Mouse (Mus musculus): ENCODE measurements around the gene Tmem185b. TPM values are rescaled to one million over a fixed set of nuclear protein-coding genes. Genes with fewer than 3 reads are reported as not detected.

The Tmem185b gene
- polyA plus RNA-seq, 1 experiment from 2014 or later: 27.1 TPM

DNA sequence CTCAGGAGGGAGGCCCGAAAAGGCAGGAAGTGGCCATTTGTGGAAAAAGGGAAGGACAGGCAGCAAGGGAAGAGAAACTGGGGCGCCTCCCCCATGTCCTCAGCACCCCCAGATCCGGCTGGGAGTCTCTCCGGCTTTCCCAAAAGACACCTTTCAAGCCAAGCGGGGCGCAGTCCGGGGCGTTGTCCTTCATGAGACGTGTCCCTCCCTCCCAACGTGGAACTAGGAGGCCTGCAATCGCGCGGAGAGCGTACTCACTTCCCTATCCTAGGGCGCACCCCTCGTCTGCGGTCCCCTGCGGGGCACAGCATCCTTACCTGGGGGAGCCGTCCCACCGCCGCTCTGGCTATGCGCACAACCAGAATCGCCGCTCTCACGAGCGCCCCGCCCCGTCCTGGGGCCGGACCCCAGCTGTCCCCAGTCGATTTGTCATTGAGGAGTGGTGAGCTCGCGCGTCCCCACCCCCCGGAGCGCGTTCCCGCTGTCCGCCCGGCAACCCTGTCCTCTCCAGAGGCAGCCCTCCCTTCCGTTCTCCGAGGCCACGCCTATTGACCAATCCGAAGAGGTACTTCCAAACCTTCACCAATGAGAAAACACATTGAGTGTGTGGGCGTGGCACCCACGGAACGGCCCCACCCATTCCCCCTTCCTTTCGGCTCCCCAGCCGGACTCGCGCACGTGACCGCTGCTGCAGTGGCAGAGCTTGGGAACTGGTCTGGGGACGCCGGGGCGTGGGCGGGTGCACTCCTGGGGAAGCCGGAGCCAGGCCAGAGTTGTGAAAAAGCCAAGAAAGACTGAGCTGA lies 21.5 kb upstream of the Tmem185b start, which contains the start of gene Ralb:
Ralb (minus strand) TSS at position 535 of the 803 bp plus-strand sequence.
- no peaks in the 10 kb centered on the region for H3K27me3 ChIP-seq
- no peaks in the 10 kb centered on the region for H3K9me3 ChIP-seq
- peak within 1 kb of the TSS; percentile 84 for H3K4me3 ChIP-seq
- peak within 1 kb of the TSS; percentile 81 for H3K27ac ChIP-seq
- peak; percentile 96 for ATAC-seq (ENCODE audit: insufficient number of reproducible peaks, low FRiP score, low TSS enrichment, low read depth)
- H3K4me1 ChIP-seq: peaks cover 27% of the 10 kb centered on the region
- H3K36me3 ChIP-seq: peaks cover 4% of the 10 kb centered on the region
- whole genome bisulfite sequencing: under 1% methylated on average over 56 of the region's 57 CpGs
- H3K9ac ChIP-seq: peak within 1 kb of the TSS; percentile 53
- peak within 1 kb of the TSS; percentile 72 for H3K4me2 ChIP-seq

DNA sequence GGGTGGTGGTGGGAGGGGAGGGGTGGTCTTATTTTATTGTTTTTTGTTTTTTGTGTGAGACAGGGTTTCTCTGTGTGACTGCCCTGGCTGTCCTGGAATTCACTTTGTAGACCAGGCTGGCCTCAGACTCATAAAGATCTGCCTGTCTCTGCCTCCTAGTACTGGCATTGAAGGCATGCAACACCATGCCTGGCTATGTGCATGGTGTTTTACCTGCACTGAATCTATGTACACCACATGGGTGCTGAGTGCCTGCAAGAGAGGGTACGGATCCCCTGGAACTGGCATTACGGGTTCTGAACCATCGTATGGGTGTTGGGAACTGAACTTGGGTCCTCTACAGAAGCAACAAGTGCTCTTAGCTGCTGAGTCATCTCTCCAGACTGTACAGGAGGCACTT lies 20.0 kb upstream of the Tmem185b start:
- 87% methylated on average over 3 of the region's 3 CpGs for WGBS
- Histone ChIP-seq H3K9ac (no peak overlapping the region), H3K36me3 (no peaks in the 10 kb centered on the region; the same call in 1 of the 2 replicates), H3K9me3 (no peaks in the 10 kb centered on the region), H3K27me3 (no peaks in the 10 kb centered on the region), H3K4me1 (peaks cover 32% of the 10 kb centered on the region), H3K4me2 (no peak overlapping the region), H3K4me3 (no peak overlapping the region), H3K27ac (no peak overlapping the region)
- ATAC-seq (ENCODE audit: insufficient number of reproducible peaks, low FRiP score, low TSS enrichment, low read depth): no peak

DNA sequence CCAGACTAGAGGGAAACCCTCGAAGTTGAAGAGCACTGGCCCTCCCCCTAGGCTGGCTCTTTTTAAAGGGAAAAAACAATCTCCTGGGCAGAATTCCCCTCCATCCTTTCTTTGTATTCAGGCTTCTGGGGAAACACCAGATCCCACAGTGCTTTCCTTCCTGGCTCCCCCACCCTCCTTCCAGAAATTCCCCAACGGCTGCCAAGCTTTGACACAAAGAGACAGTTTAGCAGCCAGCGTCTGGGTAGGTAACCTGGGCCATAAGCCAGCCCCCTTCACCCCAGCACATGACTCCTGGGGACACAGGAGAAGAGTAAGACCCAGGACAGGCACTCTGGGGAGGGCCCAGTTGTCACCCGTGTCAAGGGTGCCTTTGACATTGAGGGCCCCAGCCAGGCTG lies 17.4 kb upstream of the Tmem185b start:
- H3K9me3 ChIP-seq: no peaks in the 10 kb centered on the region

DNA sequence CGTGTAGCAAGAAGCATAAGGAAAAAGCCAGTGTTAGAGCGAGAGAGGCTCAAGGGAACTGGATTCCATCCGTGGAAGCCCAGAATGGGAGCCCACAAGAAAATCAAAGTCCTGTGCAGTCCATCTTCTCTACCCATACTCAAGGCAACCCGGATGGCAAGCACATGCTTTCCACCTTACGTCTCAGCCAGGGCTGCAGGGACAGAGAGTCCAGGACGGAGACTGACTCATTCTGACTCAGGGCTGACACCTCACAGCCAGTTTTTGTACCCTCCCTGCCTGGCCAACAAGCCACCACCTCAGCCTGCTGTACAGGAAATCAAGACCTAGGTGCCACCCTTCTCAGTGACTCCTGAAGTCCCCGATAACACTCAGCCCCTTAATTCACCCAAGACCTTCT lies 16.5 kb upstream of the Tmem185b start:
- Histone ChIP-seq H3K4me2 (no peak overlapping the region), H3K27me3 (no peaks in the 10 kb centered on the region), H3K36me3 (no peaks in the 10 kb centered on the region), H3K4me3 (no peak overlapping the region), H3K4me1 (peaks cover 17% of the 10 kb centered on the region), H3K9ac (no peak overlapping the region), H3K27ac (no peak overlapping the region), H3K9me3 (no peaks in the 10 kb centered on the region)
- no peak for ATAC-seq (ENCODE audit: insufficient number of reproducible peaks, low FRiP score, low TSS enrichment, low read depth)
- WGBS: 73% methylated on average over 7 of the region's 7 CpGs

More for the DNA sequence above, 17.4 kb upstream of the Tmem185b start:
- Histone ChIP-seq H3K27me3 (no peaks in the 10 kb centered on the region), H3K27ac (peak overlapping the region; percentile 47; the same call in 1 of the 2 replicates), H3K36me3 (no peaks in the 10 kb centered on the region), H3K9ac (no peak overlapping the region), H3K4me1 (peaks cover 21% of the 10 kb centered on the region), H3K4me3 (no peak overlapping the region), H3K4me2 (no peak overlapping the region)
- WGBS: 31% methylated on average over 4 of the region's 4 CpGs
- no peak for ATAC-seq (ENCODE audit: insufficient number of reproducible peaks, low FRiP score, low TSS enrichment, low read depth)

DNA sequence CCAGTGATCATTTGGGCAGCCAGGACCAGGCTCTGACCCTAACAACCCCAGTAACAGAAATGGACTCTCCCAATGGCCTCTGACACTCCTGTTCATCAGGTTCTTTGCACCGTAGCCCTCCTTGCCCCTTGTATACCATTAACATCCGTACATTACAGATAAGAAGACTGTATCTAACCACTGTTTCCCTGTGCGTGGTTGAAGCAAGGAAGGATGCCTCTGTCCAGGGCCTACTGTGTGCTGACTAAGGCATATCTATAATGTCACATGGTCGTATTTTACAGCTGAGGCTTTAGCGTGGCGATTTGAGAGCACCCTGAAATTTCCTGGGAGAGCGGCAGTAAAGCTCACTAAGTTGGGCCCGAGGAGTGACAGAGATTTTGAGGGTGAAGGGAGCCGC lies 15.6 kb upstream of the Tmem185b start:
- H3K27ac ChIP-seq: no peak overlapping the region
- H3K4me2 ChIP-seq: no peak overlapping the region
- H3K36me3 ChIP-seq: no peaks in the 10 kb centered on the region
- H3K27me3 ChIP-seq: no peaks in the 10 kb centered on the region
- no peak overlapping the region for H3K4me3 ChIP-seq
- peaks cover 11% of the 10 kb centered on the region; the same call in 1 of the 2 replicates for H3K4me1 ChIP-seq
- no peak overlapping the region for H3K9ac ChIP-seq
- 66% methylated on average over 9 of the region's 9 CpGs for WGBS
- no peak for ATAC-seq (ENCODE audit: insufficient number of reproducible peaks, low FRiP score, low TSS enrichment, low read depth)
- no peaks in the 10 kb centered on the region for H3K9me3 ChIP-seq

DNA sequence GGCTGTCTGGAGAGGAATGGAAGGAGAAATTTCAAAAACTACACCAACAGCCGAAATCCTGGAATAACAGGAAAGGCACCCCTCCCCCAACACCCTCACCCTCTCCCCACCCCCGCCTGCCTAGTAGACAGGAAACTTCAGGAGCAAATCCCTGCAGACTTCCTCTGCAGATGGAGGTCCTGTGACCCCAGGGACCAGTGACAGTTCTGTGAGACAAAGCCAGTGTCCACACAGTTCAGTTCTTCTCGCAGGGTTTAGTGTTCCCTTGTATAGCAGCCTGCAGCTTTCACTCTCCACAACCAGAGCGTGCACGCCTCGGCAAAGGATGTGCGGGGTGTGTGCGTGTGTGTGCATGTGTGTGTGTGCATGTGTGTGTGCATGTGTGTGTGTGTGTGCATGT lies 15.1 kb upstream of the Tmem185b start:
- 58% methylated on average over 8 of the region's 8 CpGs for WGBS
- Histone ChIP-seq H3K36me3 (no peaks in the 10 kb centered on the region), H3K27ac (no peak overlapping the region), H3K4me1 (peaks cover 11% of the 10 kb centered on the region; the same call in 1 of the 2 replicates), H3K4me2 (no peak overlapping the region), H3K9me3 (no peaks in the 10 kb centered on the region), H3K4me3 (no peak overlapping the region), H3K27me3 (no peaks in the 10 kb centered on the region), H3K9ac (no peak overlapping the region)
- ATAC-seq (ENCODE audit: insufficient number of reproducible peaks, low FRiP score, low TSS enrichment, low read depth): no peak

DNA sequence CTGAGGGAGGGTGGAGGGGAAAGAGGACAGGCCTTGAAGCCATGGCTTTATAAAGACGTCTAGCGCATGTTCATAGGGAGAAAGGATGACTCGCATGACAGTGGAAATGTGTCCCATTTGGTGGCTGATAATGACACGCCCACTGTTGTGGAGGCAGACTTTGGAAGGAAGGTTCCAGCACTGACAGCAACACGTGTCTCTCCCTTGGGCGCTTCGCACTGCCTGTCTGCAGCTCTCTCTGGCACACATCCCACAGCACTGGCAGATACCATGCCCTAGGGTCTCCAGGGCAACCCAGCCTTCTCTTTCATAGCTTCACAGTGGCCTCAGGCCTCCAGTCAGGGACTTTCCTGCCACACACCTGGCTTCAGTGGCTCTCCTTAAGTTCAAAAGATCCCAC lies 7.9 kb upstream of the Tmem185b start:
- WGBS: 73% methylated on average over 7 of the region's 7 CpGs
- Histone ChIP-seq H3K9me3 (no peaks in the 10 kb centered on the region), H3K4me1 (no peaks in the 10 kb centered on the region), H3K4me3 (no peak overlapping the region), H3K27me3 (no peaks in the 10 kb centered on the region), H3K4me2 (no peak overlapping the region), H3K36me3 (no peaks in the 10 kb centered on the region), H3K27ac (no peak overlapping the region), H3K9ac (no peak overlapping the region)
- ATAC-seq (ENCODE audit: insufficient number of reproducible peaks, low FRiP score, low TSS enrichment, low read depth): no peak

DNA sequence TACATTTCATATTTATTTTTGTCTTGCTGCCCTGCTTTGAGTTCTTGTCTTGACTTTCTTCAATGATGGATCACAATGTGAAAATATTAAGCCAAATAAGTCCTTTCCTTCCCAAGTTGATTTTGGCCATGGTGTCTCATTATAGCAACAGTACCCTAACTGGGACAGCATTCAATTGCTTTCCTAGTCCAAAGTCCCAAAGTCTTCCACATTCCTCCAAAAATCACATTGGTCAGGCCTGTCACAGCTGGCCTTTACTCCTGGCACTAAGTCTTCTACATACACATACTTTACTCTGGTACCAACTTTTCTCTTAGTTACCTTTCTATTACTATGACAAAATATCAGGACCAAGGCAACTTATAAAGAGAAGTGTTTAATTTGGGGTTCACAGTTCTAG lies 7.2 kb upstream of the Tmem185b start:
- H3K4me1 ChIP-seq: no peaks in the 10 kb centered on the region
- no peak overlapping the region for H3K9ac ChIP-seq
- H3K4me3 ChIP-seq: no peak overlapping the region
- no peak overlapping the region for H3K27ac ChIP-seq
- no peak overlapping the region for H3K4me2 ChIP-seq
- H3K27me3 ChIP-seq: no peaks in the 10 kb centered on the region
- no peaks in the 10 kb centered on the region for H3K36me3 ChIP-seq
- no peaks in the 10 kb centered on the region for H3K9me3 ChIP-seq
- no peak for ATAC-seq (ENCODE audit: insufficient number of reproducible peaks, low FRiP score, low TSS enrichment, low read depth)

DNA sequence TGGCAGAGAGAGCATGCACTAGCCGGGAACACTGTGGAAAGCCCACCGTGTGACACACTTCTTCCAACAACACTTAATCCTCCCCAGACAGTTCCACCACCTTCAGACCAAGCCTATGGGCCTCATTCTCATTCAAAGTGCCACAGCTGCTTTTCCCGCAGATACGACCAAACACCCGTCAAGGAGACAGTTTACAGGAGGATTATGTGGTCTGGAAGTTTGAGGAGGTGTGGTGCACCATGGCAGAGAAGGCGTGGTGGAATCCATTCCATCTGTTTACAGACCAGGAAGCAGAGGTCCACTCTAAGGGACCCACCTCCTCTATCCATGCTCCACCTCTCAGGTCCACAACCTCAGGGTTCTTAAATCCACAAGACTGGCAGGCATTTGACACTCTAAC lies 6.7 kb upstream of the Tmem185b start:
- H3K27ac ChIP-seq: no peak overlapping the region
- no peak overlapping the region for H3K4me3 ChIP-seq
- no peak for ATAC-seq (ENCODE audit: insufficient number of reproducible peaks, low FRiP score, low TSS enrichment, low read depth)
- H3K9me3 ChIP-seq: no peaks in the 10 kb centered on the region
- H3K9ac ChIP-seq: no peak overlapping the region
- no peaks in the 10 kb centered on the region for H3K36me3 ChIP-seq
- H3K27me3 ChIP-seq: no peaks in the 10 kb centered on the region
- WGBS: 58% methylated on average over 6 of the region's 6 CpGs
- no peaks in the 10 kb centered on the region for H3K4me1 ChIP-seq
- H3K4me2 ChIP-seq: no peak overlapping the region

DNA sequence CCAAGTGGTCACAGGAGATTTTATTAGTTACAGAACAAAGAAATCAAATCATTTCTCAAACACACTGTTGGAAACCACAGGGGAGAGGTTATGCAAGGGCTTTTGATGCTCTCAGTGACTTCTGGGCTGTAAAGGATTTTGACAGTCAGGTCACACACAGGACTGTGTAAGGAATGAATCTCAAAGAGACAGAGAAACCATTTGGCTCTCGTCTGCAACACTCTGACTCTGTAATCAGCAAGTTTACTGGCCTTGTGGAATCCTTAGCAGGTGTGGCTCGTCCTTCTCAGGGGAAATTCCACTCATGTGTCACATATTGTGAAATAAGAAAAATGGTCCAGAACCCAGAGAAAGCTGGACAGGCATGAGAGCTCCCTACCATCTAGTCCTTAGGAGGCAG lies 4.9 kb upstream of the Tmem185b start:
- no peaks in the 10 kb centered on the region for H3K27me3 ChIP-seq
- no peak overlapping the region for H3K9ac ChIP-seq
- H3K4me1 ChIP-seq: peaks cover 13% of the 10 kb centered on the region
- no peak overlapping the region for H3K4me2 ChIP-seq
- 34% methylated on average over 2 of the region's 2 CpGs for WGBS
- H3K4me3 ChIP-seq: no peak overlapping the region
- no peak overlapping the region for H3K27ac ChIP-seq
- ATAC-seq (ENCODE audit: insufficient number of reproducible peaks, low FRiP score, low TSS enrichment, low read depth): no peak
- no peaks in the 10 kb centered on the region for H3K36me3 ChIP-seq
- H3K9me3 ChIP-seq: no peaks in the 10 kb centered on the region

DNA sequence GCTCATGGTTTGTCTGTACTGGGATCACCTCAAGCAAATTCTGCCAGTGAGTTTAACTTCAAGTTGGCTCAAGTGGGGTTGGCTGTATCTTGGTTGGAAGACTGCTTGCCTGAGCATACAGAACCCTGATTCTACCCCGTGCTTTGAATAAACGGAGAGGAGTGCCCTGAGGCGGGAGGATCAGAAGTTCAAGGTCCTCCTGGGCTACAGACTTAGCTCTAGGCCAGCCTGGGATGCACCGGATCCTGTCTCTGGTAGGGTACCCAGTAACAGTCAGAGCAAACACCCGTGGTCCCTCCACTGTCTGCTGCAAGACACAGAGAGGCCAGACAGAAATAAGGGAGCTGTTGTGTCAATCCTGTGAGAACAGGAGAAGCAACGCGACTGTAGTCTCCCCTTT lies 4.3 kb upstream of the Tmem185b start:
- no peaks in the 10 kb centered on the region for H3K36me3 ChIP-seq
- no peak overlapping the region for H3K9ac ChIP-seq
- no peaks in the 10 kb centered on the region for H3K27me3 ChIP-seq
- no peak overlapping the region for H3K27ac ChIP-seq
- no peak for ATAC-seq (ENCODE audit: insufficient number of reproducible peaks, low FRiP score, low TSS enrichment, low read depth)
- H3K4me2 ChIP-seq: no peak overlapping the region
- H3K4me1 ChIP-seq: peaks cover 19% of the 10 kb centered on the region
- no peak overlapping the region for H3K4me3 ChIP-seq
- no peaks in the 10 kb centered on the region for H3K9me3 ChIP-seq
- 77% methylated on average over 7 of the region's 7 CpGs for WGBS

DNA sequence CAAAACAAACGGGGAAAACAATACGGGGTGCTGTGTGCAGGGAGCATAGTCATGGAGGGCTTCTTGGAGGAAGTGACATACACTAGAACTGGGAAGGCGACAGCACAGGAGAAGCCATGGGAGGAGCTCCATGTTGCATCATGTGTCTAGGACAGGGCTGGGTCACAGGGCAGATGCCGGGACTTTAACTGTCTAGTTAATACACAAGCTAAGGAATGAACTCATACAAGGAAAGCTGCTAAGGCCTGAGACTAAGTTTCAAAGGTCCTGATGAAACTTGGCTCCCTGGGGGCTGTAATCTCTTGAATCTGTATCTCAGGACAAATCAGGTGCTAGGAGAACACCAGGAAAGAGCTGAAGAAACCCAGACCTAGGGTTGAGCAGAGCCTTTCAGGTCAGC lies 3.2 kb upstream of the Tmem185b start:
- Histone ChIP-seq H3K27ac (no peak overlapping the region), H3K4me3 (no peak overlapping the region), H3K36me3 (peaks cover 10% of the 10 kb centered on the region), H3K9me3 (peaks cover 3% of the 10 kb centered on the region; the same call in 1 of the 2 replicates), H3K9ac (no peak overlapping the region), H3K4me1 (peaks cover 25% of the 10 kb centered on the region), H3K4me2 (no peak overlapping the region), H3K27me3 (no peaks in the 10 kb centered on the region)
- WGBS: 83% methylated on average over 4 of the region's 4 CpGs
- no peak for ATAC-seq (ENCODE audit: insufficient number of reproducible peaks, low FRiP score, low TSS enrichment, low read depth)

Measured in limb, embryonic 15.5 days (tissue).